Mouse (Mus musculus) erythroid progenitor cell, adult 5-6 weeks (primary cell): ENCODE results near the gene Zc3hav1. TPM values are rescaled to one million over a fixed set of nuclear protein-coding genes. Genes with fewer than 3 reads are reported as not detected.
"Not testable (repeated sequence)": the region's sequence is repeated elsewhere in the genome, so short reads cannot be mapped to it uniquely, and the experiment has no call there.

Experiments used
- ATAC-seq: replicated peaks from 2 replicates; pipeline ENCODE4 v1.8.0; 2016; ENCODE audit warnings: moderate number of reproducible peaks, mild to moderate bottlenecking, moderate TSS enrichment, inconsistent platforms; ENCODE audit not compliant: poor library complexity, low FRiP score, severe bottlenecking
- total RNA-seq, 2 experiments: library from RNA; stranded (forward) in 1 of 2; stranded (reverse) in 1 of 2; fragments of 150-400 nt in 1 of 2; fragments of 186-747, 209-891 nt in 1 of 2; gene quantifications; 2 replicates each; pipeline versions ENCODE4 v1.2.3 to v1.2.4; 2015 to 2017; ENCODE audit warnings: low replicate concordance in 2 of 2

Zc3hav1 gene
- total RNA-seq (2015; ENCODE audit: low replicate concordance) (149 and 161 TPM in 2 replicates), total RNA-seq (2017; ENCODE audit: low replicate concordance) (166 and 185 TPM in 2 replicates)

DNA sequence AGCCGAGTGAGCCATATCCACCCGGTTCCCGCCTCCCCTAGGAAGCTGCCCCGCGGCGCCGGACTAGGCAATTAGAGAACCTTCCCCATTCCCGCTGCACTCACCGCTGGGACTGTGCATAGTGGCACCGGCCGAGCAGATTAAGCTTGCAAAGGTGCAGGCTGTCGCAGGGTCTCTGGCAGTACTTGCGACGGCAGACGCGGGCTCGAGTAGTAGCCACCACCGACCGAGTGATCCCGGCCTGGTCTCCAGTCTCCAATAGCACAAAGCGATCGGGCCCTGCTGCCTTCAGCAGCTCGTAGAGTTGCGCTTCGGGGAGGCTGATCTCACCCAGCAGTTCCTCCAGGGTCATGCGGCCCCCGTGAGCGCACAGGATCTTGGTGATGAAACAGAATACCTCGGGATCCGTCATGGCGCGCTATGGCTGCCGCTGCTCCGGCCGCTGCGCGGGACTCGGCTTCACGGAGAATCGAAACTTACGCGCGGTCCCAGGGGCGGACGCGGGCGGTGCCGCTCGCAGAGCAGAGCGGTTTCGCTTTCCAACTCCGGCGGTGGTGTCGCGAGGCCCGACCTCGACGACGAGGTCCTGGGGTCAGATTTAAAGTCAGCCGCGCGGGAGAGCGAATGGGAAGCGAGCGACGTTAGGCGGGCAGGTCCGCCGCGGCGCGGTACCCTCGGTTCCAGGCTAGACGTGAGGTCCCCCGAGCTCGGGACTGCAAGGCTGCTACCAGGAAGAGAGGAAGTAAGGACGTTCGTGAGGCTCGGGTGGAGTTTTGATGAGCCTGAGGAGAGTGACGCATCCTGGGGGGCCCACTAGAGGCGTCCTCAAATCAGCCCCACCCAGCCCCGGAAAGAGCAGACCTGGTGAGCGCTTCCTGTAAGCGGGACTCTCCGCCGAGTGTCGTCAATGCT, at the start of gene Zc3hav1:
Gene Zc3hav1, minus strand, starts transcription at position 793 of the 912 bp plus-strand sequence.
- ATAC-seq: peak; percentile 83

DNA sequence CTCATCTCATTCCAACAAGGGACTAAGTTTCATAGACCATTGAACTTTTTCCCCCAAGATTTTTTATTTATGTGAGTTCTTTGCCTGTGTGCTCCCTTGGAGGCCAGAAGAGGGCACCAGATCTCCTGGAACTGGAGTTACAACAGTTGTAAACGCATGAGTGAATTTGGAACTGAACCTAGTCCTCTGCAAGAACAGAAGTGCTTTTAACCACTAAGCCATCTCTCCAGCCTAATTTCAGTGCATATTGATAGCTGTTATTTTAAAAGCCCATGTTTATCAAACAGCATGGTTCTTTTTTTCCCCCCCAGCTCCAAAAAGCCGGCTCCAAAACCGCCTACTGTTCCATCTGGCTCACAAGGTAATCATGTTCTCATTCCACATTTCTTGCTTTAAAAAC, 35.3 kb upstream of the Zc3hav1 start:
- ATAC-seq: 0 out of 2 replicates have a peak, but pooled peaks have one; percentile 54

DNA sequence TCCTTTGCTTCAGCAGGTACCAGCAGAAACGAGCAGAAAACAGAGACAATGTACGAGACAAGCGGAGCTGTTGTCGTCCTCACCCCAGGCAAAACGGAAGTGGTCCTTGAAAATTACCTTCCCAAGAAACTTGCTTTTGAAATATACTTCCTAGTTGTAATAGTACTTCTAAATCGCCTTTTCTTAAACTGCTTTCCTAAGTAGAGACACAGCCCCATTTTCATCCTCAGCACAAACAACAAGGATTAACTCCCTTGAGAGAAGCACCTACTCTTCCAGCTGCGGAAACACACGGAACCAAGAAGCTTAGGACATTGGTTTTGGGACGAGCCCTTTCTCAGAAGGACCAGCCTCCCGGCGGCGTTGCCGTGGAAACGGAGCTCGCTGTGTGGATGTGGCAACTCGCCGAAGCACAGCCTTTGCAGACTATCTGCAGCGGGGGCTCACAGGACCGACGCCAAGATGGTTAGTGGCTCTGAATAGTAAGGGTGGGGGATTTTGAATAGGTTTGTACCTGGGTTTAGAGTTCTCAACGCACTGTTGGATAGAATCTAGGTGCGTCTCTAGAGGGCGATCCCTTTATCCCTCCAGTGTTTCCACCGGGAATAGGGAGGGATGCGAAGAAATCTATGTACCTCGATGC, 26.8 kb upstream of the Zc3hav1 start, which contains the start of gene Ttc26:
Gene Ttc26, plus strand, starts transcription at position 341 of the 643 bp plus-strand sequence.
- ATAC-seq: peak; percentile 100

DNA sequence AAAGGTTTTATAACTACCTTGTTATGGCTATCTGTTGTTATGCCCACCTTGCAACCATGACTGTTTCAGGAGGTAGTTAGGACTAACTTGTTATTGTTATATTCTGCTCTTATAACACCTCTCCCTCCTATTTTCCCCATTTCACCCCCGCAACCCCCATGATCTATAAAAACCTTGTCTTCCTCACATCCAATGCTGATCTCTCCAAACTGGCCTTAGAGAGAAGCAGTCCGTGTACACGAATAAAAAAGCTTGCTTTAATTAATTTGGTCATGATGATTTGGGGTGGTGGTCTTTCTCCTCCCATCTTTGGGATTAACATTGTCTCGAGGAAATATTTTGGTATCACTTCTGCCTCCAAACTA, 26.3 kb upstream of the Zc3hav1 start:
- ATAC-seq: 0 out of 2 replicates have a peak, but pooled peaks have one; percentile 12

DNA sequence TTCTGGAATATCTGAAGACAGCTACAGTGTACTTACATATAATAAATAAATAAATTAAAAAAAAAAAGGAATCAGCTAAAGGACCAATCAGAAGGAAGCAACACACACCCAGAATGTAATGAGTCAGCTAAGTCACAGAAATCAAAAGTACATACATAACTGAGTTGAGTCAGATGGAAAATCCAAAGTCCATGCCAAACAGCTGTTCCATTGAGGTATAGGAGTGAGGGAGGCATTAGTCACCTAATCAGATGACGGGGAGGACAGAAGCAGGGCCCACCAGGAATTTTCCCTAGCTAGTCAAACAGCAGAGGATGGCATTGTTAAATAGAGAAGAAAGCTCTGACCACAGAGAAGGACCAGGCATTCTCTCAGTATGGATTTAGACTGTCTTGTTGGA, 19.9 kb upstream of the Zc3hav1 start:
- ATAC-seq: no peak

DNA sequence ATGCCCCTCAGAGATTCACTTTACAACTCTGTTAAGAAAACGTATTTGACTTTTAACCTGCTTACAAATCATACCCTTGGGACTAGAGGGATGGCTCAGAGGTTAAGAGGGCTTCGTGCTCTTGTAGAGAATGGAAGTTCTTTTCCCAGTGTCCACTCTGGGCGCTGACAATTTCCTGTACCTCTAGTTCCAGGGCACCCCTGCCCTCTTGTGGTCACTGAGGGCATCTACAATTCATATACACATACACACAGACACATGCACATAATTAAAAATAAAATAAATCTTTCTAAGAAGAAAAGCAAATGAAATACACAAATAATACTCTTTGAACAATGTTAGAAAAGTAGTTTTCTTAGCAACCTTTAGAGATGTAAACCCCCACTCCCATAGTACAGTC, 15.5 kb upstream of the Zc3hav1 start:
- ATAC-seq: no peak

DNA sequence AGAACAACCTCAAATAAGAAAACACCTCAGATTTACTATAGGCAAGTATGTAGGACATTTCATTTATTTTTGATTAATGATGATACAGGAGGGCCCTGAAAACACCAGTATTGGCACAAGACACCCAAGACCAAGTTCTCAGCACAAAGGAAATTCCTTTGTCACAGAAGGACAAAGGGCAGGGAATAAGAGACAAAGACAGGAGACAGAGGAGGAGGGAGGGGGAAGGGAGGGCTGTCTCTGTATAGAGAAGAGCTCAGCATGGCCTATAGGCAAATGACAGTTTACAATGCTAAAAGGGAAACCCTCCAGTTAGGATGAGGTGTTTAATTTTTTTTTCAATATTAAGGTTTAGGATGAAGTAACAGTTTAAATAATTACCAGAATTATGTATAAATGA, 9.7 kb upstream of the Zc3hav1 start:
- no peak for ATAC-seq

DNA sequence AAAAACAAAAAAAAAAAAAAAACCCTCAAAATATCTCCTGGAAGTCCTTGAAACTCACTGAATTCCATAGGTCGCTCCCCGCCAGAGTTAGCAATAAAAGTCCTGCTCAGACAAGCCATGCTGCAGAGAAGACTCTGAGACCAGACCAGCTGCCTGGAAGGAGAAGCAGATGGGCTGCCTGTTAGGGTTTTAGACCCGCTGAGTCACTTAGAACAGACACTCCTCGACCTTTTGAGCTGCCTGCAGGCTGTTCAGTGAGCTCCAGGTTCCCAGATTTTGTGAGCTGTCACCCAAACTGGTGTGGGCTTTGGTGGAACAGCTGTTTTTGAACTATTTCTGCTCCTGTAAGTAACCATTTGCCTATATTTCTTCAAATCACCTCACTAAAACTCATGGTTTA, 9.0 kb upstream of the Zc3hav1 start:
- no peak for ATAC-seq

DNA sequence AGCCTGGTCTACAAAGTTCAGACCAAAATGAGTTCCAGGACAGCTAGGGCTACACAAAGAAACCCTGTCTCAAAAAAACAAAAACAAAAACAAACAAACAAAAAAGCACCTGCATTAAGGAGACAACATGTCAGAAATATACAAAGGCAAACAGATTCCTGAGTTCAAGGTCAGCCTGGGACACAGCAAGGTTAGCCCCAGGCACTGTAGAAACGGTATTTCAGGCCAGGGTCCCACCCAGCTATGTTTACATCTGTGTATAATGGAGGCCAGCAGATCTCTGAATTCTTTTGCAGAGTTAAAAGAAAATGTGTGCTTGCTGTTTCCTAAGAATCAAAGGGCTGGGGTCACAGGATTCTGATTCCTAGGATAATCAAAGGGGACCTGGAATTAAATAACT, 7.5 kb upstream of the Zc3hav1 start:
- no peak for ATAC-seq

DNA sequence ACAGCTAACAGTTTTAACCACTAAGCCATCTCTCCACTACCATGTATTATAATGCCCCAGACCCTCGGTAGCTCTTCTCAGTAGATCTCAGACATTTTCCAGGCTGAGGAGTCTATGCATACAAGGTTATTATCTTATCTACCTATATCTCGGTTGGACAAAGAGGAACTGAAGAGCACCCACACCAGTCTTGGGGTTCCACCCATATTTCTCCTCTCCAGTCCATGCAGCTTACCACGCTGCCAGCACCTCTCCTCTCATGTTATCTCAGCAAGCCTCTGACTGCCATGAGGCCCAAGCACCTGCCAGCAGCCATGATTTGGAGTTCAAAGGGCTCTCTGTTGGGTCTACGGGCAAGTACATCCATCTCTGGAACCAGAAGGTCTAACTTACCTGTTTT, 6.7 kb upstream of the Zc3hav1 start:
- ATAC-seq: no peak

DNA sequence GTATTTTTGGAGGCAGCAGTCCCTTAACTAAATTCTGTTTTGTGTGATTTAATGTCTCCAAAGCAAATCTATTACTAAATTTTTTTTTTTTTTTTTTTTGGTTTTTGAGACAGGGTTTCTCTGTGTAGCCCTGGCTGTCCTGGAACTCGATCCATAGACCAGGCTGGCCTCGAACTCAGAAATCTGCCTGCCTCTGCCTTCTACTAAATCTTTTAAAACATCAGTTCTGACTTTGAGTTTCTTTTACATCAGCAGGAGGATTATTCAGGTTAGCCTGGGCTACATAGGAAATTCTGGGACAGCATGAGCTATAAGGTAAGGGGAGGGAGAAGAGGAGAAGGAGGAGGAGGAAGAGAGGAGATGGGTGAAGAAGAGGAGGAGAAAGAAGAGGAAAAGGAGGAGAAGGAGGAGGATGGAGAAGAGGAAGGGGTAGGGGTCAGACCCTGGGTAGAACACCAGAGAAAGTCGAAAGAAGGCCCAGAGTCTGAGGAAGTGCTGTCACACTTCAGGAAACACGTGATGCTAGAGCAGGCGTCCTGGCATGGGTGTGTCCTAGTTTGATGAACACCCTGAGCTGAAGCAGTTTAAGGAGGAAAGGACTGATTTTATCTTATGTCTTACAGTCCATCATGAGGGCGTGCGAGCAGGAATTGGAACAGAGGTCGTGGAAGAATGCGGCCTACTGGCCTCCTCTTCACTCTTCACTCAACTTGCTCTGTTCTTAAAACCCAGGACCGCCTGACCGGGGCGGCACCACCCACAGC, 5.5 kb upstream of the Zc3hav1 start:
- ATAC-seq: peak; percentile 92

DNA sequence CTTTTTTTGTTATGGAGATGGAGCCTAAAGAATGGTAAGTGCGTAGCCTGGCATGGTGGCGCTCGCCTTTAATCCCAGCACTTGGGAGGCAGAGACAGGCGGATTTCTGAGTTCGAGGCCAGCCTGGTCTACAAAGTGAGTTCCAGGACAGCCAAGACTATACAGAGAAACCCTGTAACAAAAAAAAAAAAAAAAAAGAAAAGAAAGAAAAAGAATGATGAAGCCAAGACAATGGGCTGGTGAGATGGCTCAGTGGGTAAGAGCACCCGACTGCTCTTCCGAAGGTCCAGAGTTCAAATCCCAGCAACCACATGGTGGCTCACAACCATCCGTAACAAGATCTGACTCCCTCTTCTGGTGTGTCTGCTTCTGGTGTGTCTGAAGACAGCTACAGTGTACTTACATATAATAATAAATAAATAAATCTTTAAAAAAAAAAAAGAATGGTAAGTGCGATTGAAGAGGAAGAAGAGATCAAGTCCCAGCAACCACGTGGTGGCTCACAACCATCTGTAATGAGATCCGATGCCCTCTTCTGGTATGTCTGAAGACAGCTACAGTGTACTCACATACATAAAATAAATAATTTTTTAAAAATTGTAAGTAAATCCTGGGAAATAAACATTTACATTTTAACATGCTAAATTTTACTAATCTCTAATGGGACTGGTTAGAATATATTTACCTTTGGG, 4.8 kb upstream of the Zc3hav1 start:
- ATAC-seq: not testable (repeated sequence)

DNA sequence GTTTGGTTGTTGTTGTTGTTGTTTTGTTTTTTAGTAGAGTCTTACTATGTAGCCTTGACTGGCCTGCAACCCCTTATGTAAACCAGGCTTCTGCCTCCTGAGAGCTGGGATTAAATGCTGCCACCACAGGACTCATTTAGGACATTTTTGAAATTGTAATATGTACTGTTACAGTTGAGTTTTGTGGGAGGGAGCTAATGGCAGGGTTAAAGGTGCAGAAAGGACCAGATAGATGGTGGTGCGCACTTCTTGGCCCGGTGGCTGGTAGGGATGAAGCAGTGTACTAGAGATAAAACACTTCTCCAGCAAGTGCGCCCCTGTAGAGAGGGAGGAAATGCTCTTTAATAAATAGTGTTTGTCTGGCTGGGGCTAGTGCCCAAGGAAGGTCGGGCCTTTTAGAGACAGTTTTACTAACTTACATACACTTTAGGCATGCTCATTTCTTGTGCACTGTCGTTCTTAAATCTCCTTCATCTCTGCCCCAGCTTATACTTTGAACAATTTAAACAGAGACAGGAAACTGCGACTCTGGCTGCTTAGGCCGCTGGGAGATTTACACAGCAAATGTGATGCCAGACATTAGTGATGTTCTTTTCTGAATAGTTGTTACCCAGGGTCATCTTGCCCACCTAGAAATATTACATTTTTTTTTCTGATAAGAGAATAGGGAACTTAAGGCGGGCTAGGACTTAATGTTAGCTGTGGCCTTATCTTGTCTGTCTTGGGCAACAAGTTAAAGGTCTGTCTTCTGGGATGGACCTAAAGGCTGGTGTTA, 4.0 kb upstream of the Zc3hav1 start:
- ATAC-seq: no peak

DNA sequence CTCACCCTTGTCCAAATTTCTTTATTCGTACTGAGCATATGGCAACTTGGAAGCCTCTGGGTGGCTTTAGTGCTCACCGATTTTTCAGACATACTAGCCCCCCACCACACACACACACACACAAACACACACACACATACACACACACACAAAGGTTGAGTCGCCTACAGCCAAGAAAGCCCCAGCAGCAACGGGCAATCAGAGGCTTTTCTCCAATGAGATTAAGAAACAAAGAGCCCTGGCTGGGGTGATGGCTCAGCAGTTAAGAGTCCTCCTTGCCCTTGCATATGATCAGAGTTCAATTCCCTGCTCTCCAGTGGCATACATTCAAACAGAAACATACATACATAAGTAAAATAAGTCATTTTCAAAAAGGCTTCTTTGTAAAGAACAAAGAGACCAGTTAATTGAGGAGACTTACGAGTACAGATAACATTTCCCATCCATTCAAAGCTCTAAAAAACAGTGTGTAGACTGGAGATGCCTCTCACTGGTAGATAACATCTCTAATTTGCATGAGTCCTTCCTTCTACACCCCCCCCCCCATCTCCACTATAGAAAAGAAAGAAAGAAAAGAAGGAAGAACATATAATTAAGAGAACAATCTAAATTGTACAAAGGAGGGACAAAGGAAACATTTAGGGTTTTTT, 3.3 kb upstream of the Zc3hav1 start:
- no peak for ATAC-seq

DNA sequence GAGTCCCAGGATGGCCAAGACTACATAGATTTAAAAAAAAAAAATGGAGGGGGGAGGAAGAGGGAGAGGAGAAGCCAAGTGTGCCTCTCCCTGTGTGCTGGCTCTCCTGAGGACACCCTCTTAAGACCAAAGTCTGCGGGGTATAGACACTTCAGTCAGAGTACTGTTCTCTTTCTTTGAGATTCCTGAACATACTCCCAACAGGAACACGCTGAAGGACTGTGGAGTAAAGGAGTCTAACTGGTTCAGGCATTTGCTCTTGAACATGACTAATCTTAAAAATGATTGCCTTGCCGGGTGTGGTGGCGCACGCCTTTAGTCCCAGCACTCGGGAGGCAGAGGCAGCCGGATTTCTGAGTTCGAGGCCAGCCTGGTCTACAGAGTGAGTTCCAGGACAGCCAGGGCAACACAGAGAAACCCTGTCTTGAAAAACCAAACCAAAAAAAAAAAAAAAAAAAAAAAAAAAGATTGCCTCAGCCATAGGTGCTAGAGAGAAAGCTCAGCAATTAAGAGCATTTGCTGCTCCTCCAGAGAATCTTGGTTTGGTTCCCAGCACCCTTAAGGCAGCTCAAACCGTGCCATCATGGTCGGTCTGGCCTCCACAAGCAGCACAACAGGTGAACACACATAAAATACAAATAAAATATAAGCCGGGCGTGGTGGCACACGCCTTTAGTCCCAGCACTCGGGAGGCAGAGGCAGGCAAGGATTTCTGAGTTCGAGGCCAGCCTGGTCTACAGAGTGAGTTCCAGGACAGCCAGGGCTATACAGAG, 2.4 kb upstream of the Zc3hav1 start:
- not testable (repeated sequence) for ATAC-seq

DNA sequence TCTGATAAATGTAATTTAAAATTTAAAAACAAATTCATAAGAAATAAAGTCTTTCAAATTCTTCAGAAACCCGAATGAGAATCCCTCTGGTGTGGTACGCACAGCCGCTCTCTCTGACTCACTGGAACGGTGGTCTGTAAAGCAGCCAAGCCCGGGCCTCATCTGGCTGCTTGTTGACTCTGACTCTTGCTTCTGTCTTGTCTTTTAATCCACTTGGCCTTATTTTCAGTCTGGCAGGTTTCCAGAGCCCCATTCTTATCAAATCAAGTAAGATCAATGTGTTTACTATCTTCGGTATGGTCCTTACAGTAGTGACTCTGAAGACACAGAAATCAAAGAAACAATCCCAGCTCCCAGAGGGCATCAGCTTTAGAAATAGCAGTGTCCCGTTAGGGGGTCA, 1.5 kb upstream of the Zc3hav1 start:
- no peak for ATAC-seq

DNA sequence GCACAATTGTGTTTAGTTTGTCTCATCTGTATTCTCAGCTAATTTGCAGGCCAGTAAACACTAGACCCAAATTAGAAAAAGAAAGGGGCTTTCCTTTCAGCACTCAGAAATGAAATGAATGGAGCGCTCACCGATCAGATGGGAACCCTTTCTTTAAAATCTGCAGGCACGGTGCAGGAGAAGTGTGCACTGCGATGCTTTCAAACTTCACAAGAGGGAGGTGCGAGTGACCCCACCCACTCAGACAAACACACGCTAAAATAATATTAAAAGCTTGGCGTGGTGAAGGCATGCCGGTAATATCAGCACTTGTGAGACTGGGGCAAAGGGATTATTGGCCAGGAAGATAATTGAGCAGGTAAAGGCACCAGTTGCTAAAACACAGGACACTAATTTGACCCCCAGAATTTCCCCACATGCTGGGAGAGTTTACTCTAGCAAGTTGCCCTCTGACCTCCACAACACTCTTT, 986 bp upstream of the Zc3hav1 start:
- ATAC-seq: 0 out of 2 replicates have a peak, but pooled peaks have one; percentile 29
